Mouse (Mus musculus): Measurements from ENCODE around the gene Cyyr1. TPM values are rescaled to one million over a fixed set of nuclear protein-coding genes. Genes with fewer than 3 reads are reported as not detected.
"Not testable (repeated sequence)": the region's sequence is repeated elsewhere in the genome, so short reads cannot be mapped to it uniquely, and the experiment has no call there.

Cyyr1 gene
- 10 to 100 TPM; 17.8 to 31.6 TPM for total RNA-seq (2021)
- long read RNA-seq, experiment 1, partial matches to known transcripts, result 0 of 3 reads
- long read RNA-seq, experiment 1, other reads (novel, unspliced or antisense), result 3 of 3 reads
- long read RNA-seq, experiment 2, result 0 reads

GRCm38 (mm10) chr16:85553297-85553696, at the start of gene Cyyr1:
Gene Cyyr1 (minus strand): TSS chr16:85553397.
- DNase-seq, result not testable (repeated sequence)

- no peak for DNase-seq
Measured at GRCm38 (mm10) chr16:85588844-85589243, 35.6 kb upstream of the Cyyr1 start.

- DNase-seq, result no peak
Measured at GRCm38 (mm10) chr16:85587573-85588226, 34.5 kb upstream of the Cyyr1 start.

GRCm38 (mm10) chr16:85566474-85566873, 13.3 kb upstream of the Cyyr1 start:
- no peak for DNase-seq

- no peak for DNase-seq
Measured at GRCm38 (mm10) chr16:85553838-85554237, 641 bp upstream of the Cyyr1 start.

GRCm38 (mm10) chr16:85551976-85552375, 1.2 kb downstream of the Cyyr1 start:
- DNase-seq, result not testable (repeated sequence)

GRCm38 (mm10) chr16:85549971-85550567, 3.1 kb downstream of the Cyyr1 start:
- DNase-seq, result peak; percentile 24 to 58

- DNase-seq, result peak; percentile 26 to 28
Measured at GRCm38 (mm10) chr16:85546519-85546918, 6.7 kb downstream of the Cyyr1 start.

- no peak for DNase-seq
Measured at GRCm38 (mm10) chr16:85541676-85542273, 11.4 kb downstream of the Cyyr1 start.

- no peak for DNase-seq
Measured at GRCm38 (mm10) chr16:85541023-85541422, 12.2 kb downstream of the Cyyr1 start.

- DNase-seq, result no peak
Measured at GRCm38 (mm10) chr16:85538367-85538766, 14.8 kb downstream of the Cyyr1 start.

GRCm38 (mm10) chr16:85536075-85536474, 17.1 kb downstream of the Cyyr1 start:
- DNase-seq, result no peak

GRCm38 (mm10) chr16:85527743-85528620, 25.2 kb downstream of the Cyyr1 start:
- peak; percentile 16 to 28 for DNase-seq

- no peak for DNase-seq
Measured at GRCm38 (mm10) chr16:85524589-85524988, 28.6 kb downstream of the Cyyr1 start.

GRCm38 (mm10) chr16:85507264-85507663, 45.9 kb downstream of the Cyyr1 start:
- no peak for DNase-seq

- no peak for DNase-seq
Measured at GRCm38 (mm10) chr16:85505108-85505507, 48.1 kb downstream of the Cyyr1 start.

- DNase-seq, result no peak
Measured at GRCm38 (mm10) chr16:85503416-85503815, 49.8 kb downstream of the Cyyr1 start.

- no peak for DNase-seq
Measured at GRCm38 (mm10) chr16:85495837-85496236, 57.4 kb downstream of the Cyyr1 start.

- DNase-seq, result peak in 1 of 2 experiments; percentile 7
Measured at GRCm38 (mm10) chr16:85488105-85488607, 65.0 kb downstream of the Cyyr1 start.

GRCm38 (mm10) chr16:85487266-85487665, 65.9 kb downstream of the Cyyr1 start:
- DNase-seq, result no peak

GRCm38 (mm10) chr16:85484557-85484956, 68.6 kb downstream of the Cyyr1 start:
- DNase-seq, result no peak

GRCm38 (mm10) chr16:85474552-85475071, 78.6 kb downstream of the Cyyr1 start:
- DNase-seq, result no peak
